Mouse (Mus musculus): ENCODE results near the gene Vangl2.
"Not testable (repeated sequence)": the region's sequence is repeated elsewhere in the genome, so short reads cannot be mapped to it uniquely, and the experiment has no call there.

Vangl2 gene

DNA sequence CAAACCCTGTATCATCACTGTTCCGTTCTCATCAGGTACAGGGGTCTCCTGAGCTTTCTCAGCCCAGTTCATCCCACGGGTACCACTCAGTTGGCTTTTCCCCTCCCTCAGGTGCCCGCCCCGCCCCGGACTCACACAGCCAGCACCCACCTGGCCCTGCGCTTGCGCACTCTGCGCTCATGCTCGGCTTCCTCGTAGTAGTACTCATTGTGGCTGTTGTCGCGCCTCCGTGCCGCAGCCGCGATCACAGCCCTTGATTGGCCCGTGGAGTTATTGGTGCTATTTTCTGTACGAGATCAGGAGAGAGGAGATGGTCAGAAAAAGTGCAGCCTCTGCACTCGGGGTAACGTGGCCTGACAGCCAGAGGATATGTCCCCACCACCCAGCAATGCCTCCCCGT is 20.5 kb downstream of the Vangl2 start:
- DNase-seq (ENCODE audit: low spot score in 2 of 2) = no peak

DNA sequence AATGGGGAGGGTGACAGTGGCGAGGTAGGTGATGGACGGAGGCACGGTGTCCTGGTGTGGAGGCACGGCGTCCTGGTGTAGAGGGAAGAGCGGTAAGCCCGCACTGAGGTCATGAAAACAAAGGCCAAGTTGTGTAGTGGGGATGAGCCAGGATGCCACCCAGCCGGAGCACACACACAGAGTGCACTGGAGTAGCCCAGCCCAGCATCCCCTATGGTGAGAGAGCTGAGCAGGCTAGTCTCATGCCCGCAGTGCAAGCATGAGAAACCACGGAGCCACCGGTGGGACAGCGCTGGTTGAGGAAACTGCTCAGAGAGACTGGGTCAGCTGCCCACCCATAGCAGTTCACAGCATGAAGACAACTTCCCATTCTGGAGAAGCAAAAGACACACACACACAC is 26.6 kb downstream of the Vangl2 start:
- DNase-seq (ENCODE audit: low spot score in 2 of 2) = no peak

DNA sequence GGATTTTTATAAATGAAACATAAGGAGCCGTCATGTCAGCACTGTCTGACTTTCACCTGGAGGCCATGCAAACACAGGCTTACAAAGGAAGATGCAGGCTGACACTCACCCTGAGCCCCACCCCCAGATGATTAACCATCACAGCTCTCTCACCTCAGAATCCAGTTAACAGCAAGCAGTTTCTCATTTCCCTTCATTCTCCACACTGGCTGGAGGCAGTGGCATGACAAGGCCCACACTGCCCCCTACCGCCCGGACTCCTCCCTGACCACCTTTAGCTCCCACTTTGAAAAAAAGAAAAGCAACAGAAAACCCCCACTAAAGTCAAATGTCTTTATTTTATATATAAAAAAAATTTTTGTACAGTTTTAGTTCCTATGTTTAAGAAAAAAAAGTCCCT is 27.6 kb downstream of the Vangl2 start:
- DNase-seq (ENCODE audit: low spot score in 2 of 2) = peak; percentile 68 to 86

DNA sequence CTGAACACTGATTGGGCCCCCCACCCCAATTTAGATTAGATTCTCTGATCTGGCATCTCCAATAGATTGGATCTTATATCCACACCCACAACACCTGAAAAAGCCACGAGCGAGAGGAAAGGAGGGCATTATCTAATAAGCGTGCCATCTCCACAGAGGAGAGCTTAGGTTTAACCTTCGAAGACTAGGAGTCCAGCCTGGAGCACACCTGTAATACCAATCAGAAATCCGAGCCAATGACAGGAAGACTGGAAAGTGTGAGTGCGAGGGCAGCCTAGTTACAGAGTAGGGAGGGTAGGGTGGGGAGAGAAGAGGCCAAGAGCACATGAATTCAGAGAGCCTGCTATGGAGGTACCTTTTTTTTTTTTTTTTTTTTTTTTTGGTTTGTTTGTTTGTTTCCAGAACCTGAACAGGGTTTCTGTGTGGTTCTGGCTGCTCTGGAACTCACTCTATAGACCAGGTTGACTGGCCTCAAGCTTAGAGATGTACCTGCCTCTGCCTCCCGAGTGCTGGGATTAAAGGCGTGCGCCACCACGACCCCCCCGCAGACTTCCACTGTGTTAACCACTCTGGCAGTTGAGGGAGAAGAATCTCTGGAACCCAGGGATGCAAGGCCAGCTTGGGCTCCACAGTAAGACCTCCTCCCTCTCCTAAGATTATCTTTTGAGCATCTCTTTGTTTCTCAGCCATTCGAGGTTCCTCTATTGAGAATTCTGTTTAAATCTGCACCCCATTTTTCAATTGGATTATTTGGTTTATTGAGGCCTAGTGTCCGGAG is 29.2 kb downstream of the Vangl2 start:
- no peak for DNase-seq (ENCODE audit: low spot score in 2 of 2)

DNA sequence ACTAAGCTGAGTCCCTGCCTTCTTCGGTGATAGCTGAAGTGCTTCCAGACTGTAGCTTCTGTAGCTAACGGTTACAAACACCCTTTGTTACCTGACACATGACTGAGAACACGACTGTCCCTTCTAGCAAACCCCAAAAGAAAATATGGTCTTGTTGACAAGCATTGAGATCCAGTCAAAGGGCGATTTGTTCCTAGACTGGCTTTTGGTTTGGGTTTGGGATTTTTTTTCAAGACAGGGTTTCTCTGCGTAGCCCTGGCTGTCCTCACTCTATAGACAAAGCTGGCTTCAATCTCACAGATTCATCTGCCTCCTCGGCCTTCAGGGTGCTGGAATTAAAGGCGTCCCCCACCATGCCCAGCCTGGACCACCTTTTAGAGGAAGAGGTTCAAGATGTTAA is 31.5 kb downstream of the Vangl2 start:
- DNase-seq (ENCODE audit: low spot score in 2 of 2) = no peak

DNA sequence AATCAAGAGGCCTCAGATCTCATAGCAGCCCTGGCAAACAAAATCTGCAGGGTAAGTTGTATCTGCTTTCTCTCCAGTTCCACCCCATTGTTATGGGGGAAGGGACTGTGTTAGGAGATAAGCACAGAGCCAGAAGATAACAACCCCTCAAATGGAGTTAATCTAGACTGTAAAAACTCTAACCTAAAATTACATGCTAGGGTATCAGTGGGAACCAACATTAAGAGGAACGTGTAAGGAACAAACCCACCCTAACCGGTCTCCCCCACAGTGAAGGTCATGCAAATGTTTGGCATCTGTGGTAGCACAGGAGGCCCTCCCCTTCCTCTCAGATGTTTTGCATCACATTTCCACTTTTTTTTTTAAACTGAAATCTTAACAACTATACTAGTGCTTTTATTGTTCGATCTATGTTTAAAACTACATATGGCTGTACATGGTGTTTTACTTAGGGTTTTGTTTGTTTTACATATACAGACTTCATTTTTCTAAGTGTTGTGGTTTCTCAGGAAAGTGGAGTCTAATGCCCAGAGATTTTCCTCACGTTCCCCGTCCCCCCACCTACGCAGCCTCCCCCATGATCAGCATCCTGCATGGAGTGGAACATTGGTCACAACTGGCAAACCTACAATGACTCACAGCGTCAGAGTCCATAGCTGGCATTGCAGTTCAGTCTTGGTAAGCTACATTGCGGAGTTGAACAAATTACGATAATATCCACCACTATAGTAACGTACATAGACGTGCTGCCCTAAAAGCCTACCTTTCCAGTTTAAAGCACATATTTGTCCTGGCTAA is 33.1 kb downstream of the Vangl2 start:
- DNase-seq (ENCODE audit: low spot score in 2 of 2) = peak in 1 of 2 experiments; percentile 25

DNA sequence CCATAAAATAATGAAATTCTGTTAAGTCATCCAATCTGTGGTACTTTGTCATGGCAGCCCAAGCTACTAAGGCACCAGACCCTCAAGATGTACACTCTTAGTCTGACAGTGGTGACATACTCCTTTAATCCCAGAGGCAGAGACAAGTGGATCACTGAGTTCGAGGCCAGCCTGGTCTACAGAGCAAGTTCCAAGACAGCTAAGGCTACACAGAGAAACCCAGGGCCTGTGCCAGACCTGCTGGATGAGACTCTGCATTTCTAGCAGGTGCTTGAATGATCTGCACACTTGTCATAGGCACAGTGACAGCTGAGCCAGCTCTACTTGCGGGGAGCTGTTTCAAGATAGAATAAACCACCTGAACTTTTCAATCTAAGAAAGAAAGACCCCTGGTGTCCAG is 33.7 kb downstream of the Vangl2 start:
- no peak for DNase-seq (ENCODE audit: low spot score in 2 of 2)

DNA sequence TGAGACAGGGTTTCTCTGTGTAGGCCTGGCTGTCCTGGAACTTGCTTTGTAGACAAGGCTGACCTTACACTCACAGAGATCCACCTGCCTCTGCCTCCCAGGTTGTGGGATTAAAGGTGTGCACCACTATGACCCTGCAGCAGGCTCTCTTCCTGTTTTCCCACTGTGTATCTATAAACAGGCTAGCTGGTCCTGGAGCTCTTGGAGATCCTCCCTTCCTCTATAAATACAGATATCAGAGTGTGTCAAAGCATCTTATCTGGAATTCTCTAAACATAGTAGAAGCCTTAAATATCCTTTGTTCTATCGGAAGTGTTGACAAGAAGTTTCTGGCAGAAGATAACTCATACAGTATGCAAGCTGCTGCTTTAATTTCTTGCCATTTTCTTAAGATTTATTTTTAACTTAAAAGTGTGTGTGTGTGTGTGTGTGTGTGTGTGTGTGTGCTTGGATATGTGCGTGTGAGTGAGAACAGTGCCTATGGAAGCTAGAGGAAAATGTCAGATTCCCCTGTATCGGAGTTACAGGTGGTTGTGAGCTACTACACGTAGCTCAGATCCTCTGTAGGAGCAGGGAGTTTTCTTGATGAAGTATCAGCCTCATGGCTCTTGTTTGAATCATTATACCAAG is 35.2 kb downstream of the Vangl2 start:
- no peak for DNase-seq (ENCODE audit: low spot score in 2 of 2)

DNA sequence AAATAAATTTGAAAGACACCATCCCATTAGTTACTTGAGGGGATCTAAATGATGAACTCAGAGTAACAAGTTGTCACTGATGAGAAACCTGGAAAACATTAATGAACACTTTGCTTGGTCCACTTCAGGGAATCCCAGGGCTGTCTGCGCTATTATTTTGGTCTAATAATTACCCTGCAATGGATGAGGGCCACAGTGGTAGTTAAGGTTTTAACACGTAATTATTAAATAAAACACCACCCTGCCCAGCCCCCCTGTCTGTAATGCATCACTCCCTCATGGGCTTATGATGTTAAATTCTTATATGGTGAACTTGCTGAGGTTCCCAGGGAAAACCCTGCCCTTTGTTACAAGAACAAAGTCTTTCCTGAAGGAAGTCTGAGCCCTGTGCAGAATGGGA is 36.4 kb downstream of the Vangl2 start:
- DNase-seq (ENCODE audit: low spot score in 2 of 2) = no peak

DNA sequence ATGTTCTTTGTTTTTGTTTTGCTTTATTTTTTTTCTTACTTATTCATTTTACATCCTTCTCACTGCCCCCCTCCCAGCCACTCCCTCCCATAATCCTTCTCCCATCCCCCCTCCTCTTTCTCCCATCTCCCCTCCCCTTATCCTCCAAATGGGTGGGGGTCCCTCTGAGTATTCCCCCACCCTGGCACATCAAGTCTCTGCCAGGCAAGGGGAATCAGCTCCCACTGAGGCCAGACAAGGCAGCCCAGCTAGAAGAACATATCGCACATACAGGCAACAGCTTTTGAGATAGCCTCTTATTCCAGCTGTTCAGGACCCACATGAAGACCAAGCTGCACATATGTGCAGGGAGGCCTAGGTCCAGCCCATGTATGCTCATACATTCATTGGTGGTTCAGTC is 44.1 kb downstream of the Vangl2 start:
- DNase-seq (ENCODE audit: low spot score in 2 of 2) = no peak

DNA sequence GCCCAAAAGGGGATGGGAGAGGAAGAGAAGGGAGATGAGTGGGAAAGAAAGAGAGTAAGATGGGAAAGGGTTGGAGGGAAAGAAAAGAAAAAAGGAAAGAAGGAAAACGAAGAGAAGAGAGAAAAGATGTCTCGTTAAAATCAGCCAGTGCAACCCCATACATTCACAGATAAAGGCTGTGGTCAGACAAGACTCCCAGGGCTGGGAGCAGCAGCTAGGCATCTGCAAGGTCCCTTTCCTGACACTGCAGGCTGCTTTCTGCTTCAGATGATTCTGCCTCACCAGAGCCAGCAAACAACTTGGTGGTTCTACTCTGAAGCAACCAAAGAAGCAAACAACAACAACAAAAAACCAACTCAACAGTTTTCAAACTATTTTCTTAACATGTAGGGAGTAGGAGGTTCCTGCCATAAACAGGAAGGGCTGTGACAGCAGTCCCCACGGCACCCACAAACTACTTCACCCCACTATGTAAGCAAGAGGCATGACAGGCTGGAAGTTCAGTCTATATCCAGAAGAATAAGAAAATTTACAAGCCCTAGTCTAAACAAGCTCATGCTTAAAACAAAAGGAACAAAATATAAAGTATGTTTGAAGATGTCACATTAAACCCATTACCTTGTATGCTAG is 44.8 kb downstream of the Vangl2 start:
- DNase-seq (ENCODE audit: low spot score in 2 of 2) = no peak

DNA sequence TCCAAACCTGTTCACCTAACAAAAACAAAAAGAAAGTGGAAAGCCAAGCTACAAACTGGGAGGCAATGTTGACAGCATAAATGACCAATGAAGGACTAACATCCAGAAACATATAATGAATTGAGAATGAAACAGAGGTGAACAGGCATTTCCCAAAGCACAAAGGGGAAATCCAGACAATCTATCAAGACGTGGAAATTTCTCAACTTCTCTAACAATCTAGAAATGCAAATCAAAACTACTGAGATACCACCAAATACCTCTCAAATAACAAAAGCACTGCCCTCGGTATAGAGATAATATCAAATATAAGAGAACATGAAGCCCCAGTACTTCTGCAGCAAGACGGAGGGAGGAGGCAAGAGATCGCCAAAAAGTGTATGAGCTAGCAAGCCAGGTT is 45.5 kb downstream of the Vangl2 start:
- no peak for DNase-seq (ENCODE audit: low spot score in 2 of 2)

DNA sequence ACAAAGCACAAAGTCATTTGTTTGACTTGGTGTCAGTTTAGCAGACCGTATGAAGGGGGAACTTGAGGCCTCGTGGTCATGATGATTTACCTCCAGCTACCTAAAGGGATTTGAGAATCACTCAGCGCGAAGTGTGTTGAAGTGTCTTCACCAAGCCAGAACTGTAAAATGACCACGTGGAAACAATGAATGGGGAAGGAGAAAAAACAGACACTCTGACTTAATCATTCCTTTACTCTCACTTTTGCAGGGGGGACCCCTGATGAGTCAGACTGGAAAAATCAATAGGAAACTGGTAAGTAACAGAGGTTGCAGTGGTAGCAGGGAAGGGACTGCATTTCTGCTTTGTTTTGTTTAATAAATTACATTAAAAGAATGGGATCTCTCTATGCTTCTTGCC is 46.1 kb downstream of the Vangl2 start:
- peak in 1 of 2 experiments; percentile 38 for DNase-seq (ENCODE audit: low spot score in 2 of 2)

DNA sequence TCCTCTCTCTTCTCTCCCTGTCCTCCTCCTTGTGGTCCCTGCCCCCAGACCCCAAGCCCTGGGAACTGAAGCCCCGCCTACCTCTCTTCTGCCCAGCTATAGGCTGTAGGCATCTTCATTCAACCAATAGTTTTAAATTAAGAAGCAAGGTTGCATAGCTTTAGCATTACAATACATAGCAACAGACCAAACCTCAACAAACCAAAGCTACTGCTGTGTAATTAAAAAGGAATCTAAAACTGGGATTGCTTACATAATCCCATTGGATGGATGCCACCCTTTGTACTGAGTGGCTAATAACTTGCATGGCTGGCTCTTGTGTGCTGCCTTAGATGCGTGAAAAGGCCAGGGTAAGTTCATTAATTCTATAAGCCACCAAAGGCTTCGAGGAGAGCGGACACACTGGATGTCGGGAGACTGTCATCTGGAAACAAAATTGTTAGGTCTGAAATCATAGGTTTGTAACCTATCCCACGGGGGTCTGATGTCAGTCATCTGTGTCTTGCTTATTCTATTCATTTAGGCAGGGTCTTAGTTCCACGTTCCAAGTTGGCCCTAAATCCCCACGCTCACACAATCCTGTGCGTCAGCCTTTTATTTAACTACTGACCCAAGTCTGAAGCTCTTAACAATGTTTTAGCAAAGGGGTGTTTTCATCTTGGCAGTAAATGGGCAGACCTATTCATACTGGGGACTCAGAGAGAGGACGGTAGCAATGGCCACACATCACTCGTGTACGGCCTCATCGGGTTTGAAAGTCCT is 48.1 kb downstream of the Vangl2 start:
- DNase-seq (ENCODE audit: low spot score in 2 of 2) = no peak

DNA sequence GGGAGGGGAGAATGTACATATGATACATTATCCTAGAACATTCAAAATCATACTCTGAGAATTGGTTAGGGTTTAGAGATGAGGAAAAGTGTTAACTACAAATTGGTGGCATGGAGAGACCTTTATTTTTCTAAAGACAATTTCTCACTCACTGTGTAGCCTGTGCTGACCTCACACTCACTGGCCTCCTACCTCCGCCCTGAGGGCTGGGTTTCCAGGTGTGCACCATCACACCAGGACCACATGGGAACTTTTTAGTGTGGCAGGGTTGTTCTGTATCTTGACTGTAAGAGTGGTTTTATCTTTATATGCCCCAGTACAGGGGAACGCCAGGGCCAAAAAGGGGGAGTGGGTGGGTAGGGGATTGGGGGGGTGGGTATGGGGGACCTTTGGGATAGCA is 50.4 kb downstream of the Vangl2 start:
- no peak for DNase-seq (ENCODE audit: low spot score in 2 of 2)

DNA sequence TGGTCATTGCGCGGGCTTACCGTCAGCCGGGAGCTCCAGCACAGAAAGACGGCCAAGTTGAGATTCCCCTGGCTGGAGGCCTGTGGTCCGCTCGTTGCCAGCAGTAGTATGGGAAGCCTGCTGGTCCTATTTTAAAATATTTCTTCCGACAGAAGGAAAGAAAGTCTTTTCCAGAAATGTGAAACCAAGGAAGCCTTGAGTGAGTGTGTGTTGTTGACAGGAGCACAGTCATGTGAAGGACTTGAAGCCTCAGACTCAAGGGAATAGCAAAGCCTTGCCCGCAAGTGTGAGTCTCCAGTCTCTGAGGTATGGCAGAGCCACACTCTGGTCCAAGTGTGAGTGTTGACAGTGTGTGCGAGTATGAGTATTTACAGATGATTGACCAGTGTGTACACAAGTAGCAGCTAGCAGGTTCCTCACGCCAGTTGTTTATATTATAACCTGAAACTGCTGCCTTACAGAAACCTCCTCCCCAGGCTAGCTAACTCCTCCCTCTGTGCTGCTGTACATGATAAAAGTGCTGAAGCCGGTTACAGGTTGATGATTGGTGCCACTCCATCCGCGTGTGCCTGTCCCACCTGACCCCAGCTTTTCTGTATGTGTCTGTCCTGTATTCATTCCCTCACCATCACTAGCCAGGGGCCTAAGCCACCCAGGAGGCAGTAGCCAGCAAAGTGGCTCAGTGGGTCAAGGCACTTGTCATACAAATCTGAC is 51.3 kb downstream of the Vangl2 start:
- DNase-seq (ENCODE audit: low spot score in 2 of 2) = no peak

DNA sequence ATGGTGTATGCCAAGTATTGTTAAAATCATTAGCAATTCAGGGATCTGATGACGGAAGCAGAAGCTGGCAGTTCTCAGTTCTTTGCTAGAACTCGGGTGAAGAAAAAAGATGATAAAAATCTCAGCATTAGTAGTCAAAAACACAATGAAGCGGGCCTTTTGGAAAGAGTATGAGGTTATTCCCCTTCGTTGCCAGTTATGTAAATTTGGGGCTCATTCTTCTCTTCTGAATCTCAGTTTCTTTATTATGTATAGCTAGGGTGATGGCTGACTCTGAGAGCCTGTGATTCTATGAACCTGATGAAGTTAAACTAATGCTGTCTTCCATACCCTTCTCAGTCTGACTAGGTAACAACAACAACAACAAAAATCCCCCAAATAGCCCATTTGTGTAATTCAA is 52.4 kb downstream of the Vangl2 start:
- DNase-seq (ENCODE audit: low spot score in 2 of 2) = no peak

DNA sequence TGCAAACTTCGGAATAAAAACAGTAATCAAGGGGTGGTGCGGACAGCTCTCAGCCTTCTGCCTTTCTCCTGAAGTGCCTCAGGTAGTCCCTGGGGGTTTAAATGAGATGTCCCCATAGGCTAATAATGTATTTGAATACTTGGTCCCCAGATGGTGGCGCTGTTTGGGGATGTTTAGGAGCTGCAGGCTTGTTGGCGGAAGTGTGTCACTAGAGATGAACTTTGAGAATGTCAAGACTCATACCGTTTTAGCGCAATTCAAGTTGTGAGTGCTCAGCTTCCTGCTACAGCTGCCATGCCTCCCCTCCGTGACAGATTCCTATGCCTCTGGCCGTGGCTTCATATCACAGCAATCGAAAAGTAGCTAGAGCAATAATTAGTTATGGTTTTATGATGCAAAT is 52.9 kb downstream of the Vangl2 start:
- DNase-seq (ENCODE audit: low spot score in 2 of 2) = no peak

DNA sequence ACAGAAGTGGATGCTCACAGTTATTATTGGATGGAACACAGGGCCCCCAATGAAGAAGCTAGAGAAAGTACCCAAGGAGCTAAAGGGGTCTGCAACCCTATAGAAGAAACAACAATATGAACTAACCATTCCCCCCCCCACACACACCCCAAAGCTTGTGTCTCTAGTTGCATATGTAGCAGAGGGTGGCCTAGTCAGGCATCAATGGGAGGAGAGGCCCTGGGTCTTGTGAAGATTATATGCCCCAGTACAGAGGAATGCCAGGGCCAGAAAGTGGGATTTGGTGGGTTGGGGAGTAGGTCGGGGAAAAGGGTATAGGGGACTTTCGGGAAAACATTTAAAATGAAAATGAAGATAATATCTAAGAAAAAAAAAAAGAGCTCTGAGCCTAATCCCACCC is 53.9 kb downstream of the Vangl2 start:
- DNase-seq (ENCODE audit: low spot score in 2 of 2) = not testable (repeated sequence)

DNA sequence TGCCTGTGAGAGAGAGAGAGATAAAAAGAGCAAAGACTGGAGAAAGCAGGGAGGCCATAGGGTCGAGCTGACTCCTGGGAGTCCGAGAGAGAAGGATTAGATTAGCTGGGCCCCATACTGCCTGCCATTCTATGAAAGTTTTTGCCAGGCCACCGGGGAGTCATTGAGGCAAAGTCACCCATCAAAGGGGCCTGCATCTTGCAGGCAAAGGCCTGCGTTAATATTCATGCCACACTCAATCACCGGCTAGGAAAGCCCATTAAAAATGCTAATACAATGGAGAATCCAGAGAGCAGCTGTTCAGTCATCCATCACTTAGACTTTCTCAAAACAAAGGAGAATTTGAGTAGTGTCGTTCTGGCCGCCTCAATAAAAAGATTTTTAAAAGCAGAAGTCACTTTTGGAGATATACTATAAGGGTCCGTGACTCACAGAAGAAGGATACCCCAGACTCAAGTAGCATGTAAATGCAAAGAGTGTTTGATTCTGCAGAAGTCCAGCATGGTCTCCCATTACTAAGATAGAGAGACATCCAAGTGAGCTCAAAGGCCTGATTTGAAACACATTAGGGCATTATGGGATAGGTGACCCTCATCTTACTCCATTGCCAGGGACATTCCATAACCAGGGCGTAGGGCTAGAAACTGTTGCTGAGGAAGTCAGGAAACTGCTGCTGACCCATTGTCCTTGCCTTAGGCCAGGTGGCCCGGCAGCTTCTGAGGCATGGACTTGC is 57.2 kb downstream of the Vangl2 start:
- no peak for DNase-seq (ENCODE audit: low spot score in 2 of 2)
